Mouse (Mus musculus) CH12.LX (cell line): ENCODE measurements at regions not wholly inside any gene's neighbourhood (a gene's known extent, or its start where the extent isn't known, plus 50 kb on each side); places are given as distances from the start of the nearest gene placed in this dataset.

Experiments
- CTCF ChIP-seq, 2 experiments: IDR thresholded peaks in 1 of 2; conservative IDR thresholded peaks in 1 of 2; 2 replicates each; pipeline ENCODE4 v1.5.1; 2011 to 2012; ENCODE audit warnings: low read depth in 2 of 2, low read length in 2 of 2, improper control_type of control experiment in 1 of 2, inconsistent platforms in 1 of 2, mild to moderate bottlenecking in 1 of 2, moderate library complexity in 1 of 2
- NELFE ChIP-seq: IDR thresholded peaks from 2 replicates; pipeline ENCODE4 v1.6.1; 2011; ENCODE audit warnings: low read depth, low read length, improper control_type of control experiment
- ZC3H11A ChIP-seq: IDR thresholded peaks from 2 replicates; pipeline ENCODE4 v1.6.1; 2012; ENCODE audit warnings: low read depth, mild to moderate bottlenecking, inconsistent platforms, low read length, improper control_type of control experiment

- no peak for TF ChIP-seq NELFE
- TF ChIP-seq CTCF (conservative IDR thresholded peaks at IDR 0.05 in 1 of 2, IDR thresholded peaks at IDR 0.05 in 1 of 2; ENCODE audit: low read depth in 2 of 2, low read length in 2 of 2): no peak
- TF ChIP-seq ZC3H11A: no peak
These were observed 188.8 kb upstream of the Usp24 start for GRCm38 (mm10) chr4:106127199-106127598.
